Mouse (Mus musculus) C2C12 (cell line): ENCODE data around the gene Ednra. TPM values are rescaled to one million over a fixed set of nuclear protein-coding genes. Genes with fewer than 3 reads are reported as not detected.
"Not testable (repeated sequence)": the region's sequence is repeated elsewhere in the genome, so short reads cannot be mapped to it uniquely, and the experiment has no call there.

ENCODE experiments used
- H3K27me3 ChIP-seq: one replicate; pipeline ENCODE4 v1.6.1; 2011; ENCODE audit not compliant: control insufficient read depth, insufficient read depth, insufficient read length
- H3K36me3 ChIP-seq: one replicate; pipeline ENCODE4 v1.6.1; 2011; ENCODE audit not compliant: control insufficient read depth, insufficient read depth
- H3K4me3 ChIP-seq: one replicate; pipeline ENCODE4 v1.5.1; 2011; ENCODE audit warnings: mild to moderate bottlenecking, control low read depth; ENCODE audit not compliant: poor library complexity, insufficient read depth, severe bottlenecking
- H3K79me2 ChIP-seq: one replicate; pipeline ENCODE4 v1.6.1; 2011; ENCODE audit not compliant: control insufficient read depth, insufficient read depth
- H3K79me3 ChIP-seq: one replicate; pipeline ENCODE4 v1.6.1; 2011; ENCODE audit warnings: low read depth, control low read depth
- H3ac ChIP-seq: one replicate; pipeline ENCODE3; 2011; ENCODE audit warnings: low read depth; ENCODE audit not compliant: control insufficient read depth, insufficient read length
- CEBPB ChIP-seq: IDR thresholded peaks from one replicate; pipeline ENCODE4 v1.6.1; 2011; ENCODE audit warnings: low read depth, mild to moderate bottlenecking, control low read depth, moderate library complexity
- CTCF ChIP-seq: IDR thresholded peaks from one replicate; pipeline ENCODE4 v1.5.1; 2011; ENCODE audit not compliant: control insufficient read depth, insufficient read depth, insufficient read length
- FOSL1 ChIP-seq: IDR thresholded peaks from one replicate; pipeline ENCODE4 v1.8.0; 2011; ENCODE audit warnings: mild to moderate bottlenecking, low read length; ENCODE audit not compliant: poor library complexity, insufficient read depth, severe bottlenecking
- MAX ChIP-seq: IDR thresholded peaks from one replicate; pipeline ENCODE4 v1.6.1; 2011; ENCODE audit warnings: mild to moderate bottlenecking, control low read depth
- MYOD1 ChIP-seq: IDR thresholded peaks from one replicate; pipeline ENCODE4 v1.6.1; 2011; ENCODE audit warnings: low read depth; ENCODE audit not compliant: control insufficient read depth, insufficient read length
- MYOG ChIP-seq: IDR thresholded peaks from one replicate; pipeline ENCODE4 v1.6.1; 2011; ENCODE audit not compliant: control insufficient read depth, insufficient read length; ENCODE audit errors: extremely low read depth
- USF1 ChIP-seq: IDR thresholded peaks from one replicate; pipeline ENCODE4 v1.6.1; 2011; ENCODE audit warnings: low read depth, mild to moderate bottlenecking, control low read depth, moderate library complexity
- polyA plus RNA-seq: library from polyadenylated mRNA; unstranded; fragments of >200 nt; fragmentation: generic; extraction: Trizol; gene quantifications from one replicate; pipeline ENCODE4 v1.2.1, GENCODE M21; 2012; ENCODE audit warnings: missing spikeins

Gene Ednra
- polyA plus RNA-seq, 1 experiment: 0.07 TPM

DNA sequence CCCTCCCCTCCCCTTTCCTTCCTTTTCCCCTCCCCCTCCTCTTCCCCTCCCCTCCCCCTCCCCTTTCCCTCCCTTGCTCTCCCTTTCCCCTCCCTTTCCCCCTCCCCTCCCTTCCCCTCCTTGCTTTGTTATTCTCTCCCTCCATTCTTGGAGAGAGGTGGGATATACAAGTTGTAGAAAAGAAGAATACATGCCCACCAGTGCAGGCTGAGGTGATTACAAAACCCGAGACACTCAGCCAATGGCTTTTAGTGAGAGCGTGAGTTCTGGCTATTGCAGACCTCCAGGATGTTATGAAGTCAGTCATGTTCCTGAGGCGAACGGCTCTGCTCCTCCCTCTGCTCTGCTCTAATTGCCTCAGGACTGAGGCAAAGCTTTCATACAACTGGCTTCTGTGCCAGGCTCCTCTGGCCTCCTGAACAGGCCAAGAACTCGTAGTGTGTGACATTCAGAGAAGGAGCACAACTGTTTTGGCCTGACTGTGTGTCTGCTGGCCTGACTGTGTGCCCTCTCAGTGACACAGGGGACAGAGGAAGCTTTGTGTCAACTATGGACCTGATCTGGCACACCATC, 28.7 kb downstream of the Ednra start:
- no peak overlapping the region for H3ac ChIP-seq
- TF ChIP-seq MYOD1 (no peak), CEBPB (no peak), CTCF (no peak), MYOG (no peak), USF1 (no peak), FOSL1 (no peak), MAX (no peak)
- H3K79me2 ChIP-seq: no peaks in the 10 kb centered on the region
- H3K27me3 ChIP-seq: no peaks in the 10 kb centered on the region
- H3K36me3 ChIP-seq: no peaks in the 10 kb centered on the region
- no peak overlapping the region for H3K4me3 ChIP-seq
- H3K79me3 ChIP-seq: no peaks in the 10 kb centered on the region

- Histone ChIP-seq H3K4me3 (no peak overlapping the region), H3K27me3 (no peaks in the 10 kb centered on the region), H3K79me2 (no peaks in the 10 kb centered on the region), H3ac (no peak overlapping the region), H3K36me3 (no peaks in the 10 kb centered on the region), H3K79me3 (no peaks in the 10 kb centered on the region)
- no peak for TF ChIP-seq MYOG
- no peak for TF ChIP-seq MYOD1
- TF ChIP-seq USF1: no peak
- no peak for TF ChIP-seq CTCF
- no peak for TF ChIP-seq MAX
- TF ChIP-seq CEBPB: no peak
- TF ChIP-seq FOSL1: no peak
Observed at GRCm38 (mm10) chr8:77695070-77695469, 29.2 kb downstream of the Ednra start.

DNA sequence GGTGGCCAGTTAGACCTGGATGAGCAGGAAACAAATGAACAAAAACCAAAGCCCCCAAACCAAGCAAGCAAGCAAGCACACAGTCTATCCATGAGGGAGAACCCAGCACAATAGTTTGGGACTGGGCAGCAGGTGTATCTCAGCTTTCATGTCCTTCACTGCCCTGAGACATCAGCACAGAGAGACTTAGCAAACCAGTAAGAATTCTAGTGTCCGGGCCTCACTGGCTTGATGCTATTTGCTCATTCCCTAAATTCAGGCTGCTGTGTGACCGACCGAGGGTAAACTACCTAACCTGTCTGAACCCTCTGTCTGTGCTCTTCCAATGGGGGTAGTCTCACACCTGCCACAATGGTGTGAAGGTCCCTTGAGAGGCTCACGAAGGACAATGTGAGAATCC, 29.7 kb downstream of the Ednra start:
- no peaks in the 10 kb centered on the region for H3K79me3 ChIP-seq
- no peak overlapping the region for H3K4me3 ChIP-seq
- no peak for TF ChIP-seq FOSL1
- no peak for TF ChIP-seq MYOG
- TF ChIP-seq USF1: no peak
- TF ChIP-seq MAX: no peak
- TF ChIP-seq MYOD1: no peak
- TF ChIP-seq CTCF: no peak
- no peak for TF ChIP-seq CEBPB
- H3ac ChIP-seq: no peak overlapping the region
- no peaks in the 10 kb centered on the region for H3K27me3 ChIP-seq
- H3K79me2 ChIP-seq: no peaks in the 10 kb centered on the region
- no peaks in the 10 kb centered on the region for H3K36me3 ChIP-seq

GRCm38 (mm10) chr8:77689421-77690059, 34.7 kb downstream of the Ednra start:
- H3K36me3 ChIP-seq, H3K27me3 ChIP-seq, H3K79me2 ChIP-seq, H3K79me3 ChIP-seq, H3K4me3 ChIP-seq, H3ac ChIP-seq: not testable (repeated sequence)

DNA sequence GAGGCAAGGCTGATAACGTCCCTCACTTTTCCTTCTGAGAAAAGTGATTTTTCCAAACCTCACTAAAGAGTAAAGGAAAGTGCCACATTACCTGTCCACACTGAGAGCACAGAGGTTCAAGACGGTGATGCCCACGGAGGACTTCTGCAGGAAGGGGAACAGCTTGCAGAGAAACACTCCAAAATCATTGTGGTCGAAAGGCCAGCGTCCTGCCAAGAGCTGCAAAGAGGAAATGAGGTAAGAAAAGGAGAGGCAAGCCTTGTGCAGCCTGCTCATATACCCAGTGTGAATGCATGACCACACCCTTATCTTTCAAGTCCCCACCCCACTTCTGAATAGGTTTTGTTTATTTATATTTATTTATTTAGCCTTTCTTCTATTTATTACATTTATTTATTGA, 35.3 kb downstream of the Ednra start:
- Histone ChIP-seq H3K27me3 (no peaks in the 10 kb centered on the region), H3K36me3 (no peaks in the 10 kb centered on the region), H3K4me3 (no peak overlapping the region), H3K79me2 (no peaks in the 10 kb centered on the region), H3ac (no peak overlapping the region), H3K79me3 (no peaks in the 10 kb centered on the region)
- TF ChIP-seq CEBPB (no peak), MYOG (no peak)

DNA sequence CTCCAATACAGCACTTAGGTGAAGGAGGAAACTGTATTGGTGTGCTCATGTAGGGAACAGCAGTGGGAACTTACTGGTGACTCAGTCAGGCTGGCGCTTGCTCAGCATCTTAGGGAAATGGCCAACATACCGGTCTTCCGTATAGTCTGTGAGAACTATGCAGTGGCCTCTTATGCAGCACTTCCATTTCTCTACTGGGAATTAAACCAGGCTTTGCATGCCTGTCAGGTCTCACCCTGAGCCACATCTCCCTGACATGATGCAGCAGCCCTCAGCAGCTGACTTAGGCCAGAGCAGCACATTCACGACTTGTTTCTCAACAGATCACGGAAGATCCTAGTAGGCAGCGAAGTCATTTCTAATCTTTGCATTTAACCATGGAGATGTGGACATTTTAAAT, 39.9 kb downstream of the Ednra start:
- Histone ChIP-seq H3ac (no peak overlapping the region), H3K79me3 (no peaks in the 10 kb centered on the region), H3K36me3 (no peaks in the 10 kb centered on the region), H3K4me3 (no peak overlapping the region), H3K27me3 (no peaks in the 10 kb centered on the region), H3K79me2 (no peaks in the 10 kb centered on the region)
- TF ChIP-seq USF1 (no peak), MYOD1 (no peak), MAX (no peak), CTCF (no peak), FOSL1 (no peak), MYOG (no peak), CEBPB (no peak)
